ENCODE assay signal across 8 mouse cellular contexts in the genomic region with DNA sequence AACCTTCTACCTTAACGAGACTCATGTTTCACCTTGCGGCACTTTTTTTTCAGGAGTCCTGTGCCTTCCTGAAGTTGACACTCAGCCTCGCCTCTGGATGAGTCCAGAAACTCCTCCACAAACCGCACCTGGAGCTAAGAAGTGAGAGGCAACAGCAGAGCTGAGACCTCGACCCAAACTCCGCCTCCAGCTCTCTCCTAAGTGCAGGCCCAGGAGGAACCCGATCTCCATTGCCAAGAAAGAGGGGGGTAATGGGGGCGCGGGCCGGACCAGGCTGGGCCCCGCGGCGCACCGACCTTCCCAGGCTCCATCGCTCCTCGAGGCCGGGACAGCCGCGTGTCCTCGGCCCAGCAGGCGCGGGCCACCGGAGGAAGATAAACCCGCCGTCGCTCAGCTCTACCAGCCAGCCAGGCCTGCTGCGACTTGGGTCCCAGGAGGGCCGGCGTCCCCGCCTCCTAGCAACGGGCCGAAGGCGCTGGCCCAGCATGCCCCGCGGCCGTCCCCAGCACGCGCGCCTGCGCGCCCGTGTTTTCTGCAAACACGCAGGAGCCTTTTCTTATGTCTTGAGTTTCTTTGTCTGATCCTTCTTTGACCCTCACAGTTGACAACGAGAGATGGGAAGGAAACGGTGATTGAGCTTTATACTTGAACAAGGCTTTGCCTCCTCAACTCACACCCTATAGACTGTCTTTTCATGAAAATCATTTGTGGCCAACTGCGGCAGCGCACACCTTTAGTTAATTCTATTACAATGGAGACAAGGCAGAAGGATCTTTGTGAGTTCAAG. TPM values are rescaled to one million over a fixed set of nuclear protein-coding genes. Genes with fewer than 3 reads are reported as not detected.
A peak's percentile ranks its signal among the peaks of the same experiment; 100 is the strongest.
DNase-seq lines count a peak whose midpoint lies in the region; ATAC-seq lines count a peak whose summit lies in the region.

A gene (minus strand): TSS at position 468 of the 787 bp plus-strand sequence.

- peak; percentile 89 for DNase-seq in embryo, embryonic 10 days (ENCODE audit: low spot score)
- peak; percentile 91 for DNase-seq in gastrocnemius, postnatal 14 days
- DNase-seq in left cerebral cortex, postnatal 10 days (ENCODE audit: extremely low spot score in 1 of 2, low spot score in 2 of 2), result peak; percentile 77 to 92
- peak; percentile 90 to 91 for DNase-seq in right cerebral cortex, postnatal 10 days (ENCODE audit: low spot score in 2 of 2)
- DNase-seq in urinary bladder, postnatal 14 days (ENCODE audit: low spot score), result peak; percentile 91

- peak; percentile 94 for ATAC-seq in activated CD4-positive, CD25-positive, alpha-beta regulatory T cell, adult 4 months
- ATAC-seq in inflammation-experienced regulatory T-cells, adult 6 months, result peak; percentile 97
- ATAC-seq in megakaryocyte progenitor cell, adult 5-6 weeks (replicated peaks; ENCODE audit: poor library complexity), result peak; percentile 84

- intact Hi-C loops in gastrocnemius, postnatal 14 days (cut with DNase I; ENCODE audit: low total_unique reads), result no loop called here
- intact Hi-C loops in left cerebral cortex, postnatal 10 days (cut with DNase I), result no loop called here

RNA-seq across cellular contexts. Expression of the gene that starts here (rescaled TPM):
- polyA plus RNA-seq in activated CD4-positive, CD25-positive, alpha-beta regulatory T cell, adult 4 months (2017; shearing (Covaris generic)), result under 1 TPM; 0.38 to 0.75 TPM
- 1 to 10 TPM; 5.4 to 5.6 TPM for total RNA-seq in gastrocnemius, postnatal 14 days (2021)
- 1 to 10 TPM in 2 of 3 experiments, not detected in 1; 1.2 to 1.9 TPM for polyA plus RNA-seq in inflammation-experienced regulatory T-cells, adult 6 months (2017; shearing (Covaris generic))
- total RNA-seq in left cerebral cortex, postnatal 10 days (2021), result 10 to 100 TPM; 12.9 to 14.3 TPM
- 3.3 and 16.3 TPM in 2 replicates for total RNA-seq in megakaryocyte progenitor cell, adult 5-6 weeks (2015)
- 5.1 and 8.4 TPM in 2 replicates for total RNA-seq in megakaryocyte progenitor cell, adult 5-6 weeks (2017)

Comparison
In these comparisons a context has a peak if more than half of its experiments do, and no peak if none do; other contexts are left out.
1. Peak in every context shown above with its lines: DNase-seq and ATAC-seq.
2. Peak in ATAC-seq in activated CD4-positive, CD25-positive, alpha-beta regulatory T cell, adult 4 months; RNA of the gene not detected or under 1 TPM.